In the genomic region with DNA sequence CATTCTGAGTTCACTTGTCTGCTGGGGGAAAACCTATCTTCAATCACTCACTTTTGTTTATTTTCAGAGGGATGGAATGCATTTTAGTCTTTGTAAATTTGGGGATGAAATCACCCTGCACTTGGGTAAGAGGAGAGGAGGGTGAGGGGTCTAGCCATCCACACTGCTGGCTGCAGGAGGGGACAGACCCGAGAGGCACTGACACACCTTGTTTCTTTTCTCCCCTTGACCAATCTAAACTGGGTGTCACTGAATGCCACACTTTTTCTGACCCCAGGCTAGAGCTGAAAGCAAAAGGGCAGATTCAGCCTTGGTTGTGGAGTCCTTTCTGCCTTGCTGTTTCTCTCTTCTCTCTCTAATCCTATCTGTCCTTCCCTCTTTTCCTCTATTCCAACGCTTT, we compare ENCODE assay signal across 30 mouse cellular contexts. TPM values are rescaled to one million over a fixed set of nuclear protein-coding genes. Genes with fewer than 3 reads are reported as not detected.
"Had no signal": no experiment of that assay in that cellular context is flagged by ENCODE, and none has a peak within 500 bp of the region (broad histone marks: within the 10 kb centered on the region; RNA-seq: fewer than 3 reads in every experiment).

No protein-coding gene starts in this region.

- ATAC-seq: liver, embryonic 12.5 days; liver, postnatal 0 days; lung, postnatal 0 days; midbrain, embryonic 13.5 days; midbrain, embryonic 15.5 days; midbrain, embryonic 16.5 days had no signal

- H3K4me1 ChIP-seq: liver, embryonic 12.5 days; liver, embryonic 13.5 days; liver, embryonic 15.5 days; megakaryocyte, embryonic 14.5 days had no signal

- DNase-seq: left cerebral cortex, postnatal 4 days; liver; liver, embryonic 13.5 days; liver, postnatal 0 days; lung, adult 18-20 months; lung, adult 2 months; lung, postnatal 10 days; lung, postnatal 14 days; lung, postnatal 36 days; midbrain, embryonic 14.5 days had no signal

- H3K36me3 ChIP-seq: liver, embryonic 12.5 days; liver, embryonic 13.5 days; liver, embryonic 15.5 days; midbrain, embryonic 13.5 days; midbrain, embryonic 15.5 days had no signal

- H3K4me3 ChIP-seq: left cerebral cortex, adult 2 months; limb, embryonic 10.5 days; limb, embryonic 12.5 days; limb, embryonic 13.5 days; limb, embryonic 15.5 days; liver, embryonic 12.5 days; liver, embryonic 13.5 days; liver, embryonic 15.5 days; lung, embryonic 15.5 days; megakaryocyte, embryonic 14.5 days; midbrain, embryonic 10.5 days; midbrain, embryonic 12.5 days; midbrain, embryonic 13.5 days; midbrain, embryonic 15.5 days had no signal

- H3K27ac ChIP-seq: left cerebral cortex, adult 2 months; limb, embryonic 10.5 days; limb, embryonic 12.5 days; limb, embryonic 13.5 days; limb, embryonic 15.5 days; liver, embryonic 12.5 days; liver, embryonic 13.5 days; liver, embryonic 14.5 days; liver, embryonic 15.5 days; lung, embryonic 15.5 days; macrophage; midbrain, embryonic 10.5 days; midbrain, embryonic 12.5 days; midbrain, embryonic 13.5 days; midbrain, embryonic 15.5 days had no signal

- H3K4me2 ChIP-seq: limb, embryonic 12.5 days; limb, embryonic 13.5 days; limb, embryonic 15.5 days; liver, embryonic 11.5 days; liver, embryonic 12.5 days; liver, embryonic 13.5 days; liver, embryonic 15.5 days; lung, embryonic 14.5 days; lung, embryonic 15.5 days; midbrain, embryonic 11.5 days; midbrain, embryonic 12.5 days; midbrain, embryonic 13.5 days; midbrain, embryonic 15.5 days had no signal

- H3K9me3 ChIP-seq: limb, embryonic 10.5 days; limb, embryonic 12.5 days; limb, embryonic 13.5 days; limb, embryonic 15.5 days; liver, embryonic 12.5 days; liver, embryonic 13.5 days; liver, embryonic 15.5 days; lung, embryonic 15.5 days; megakaryocyte, embryonic 14.5 days; midbrain, embryonic 10.5 days; midbrain, embryonic 12.5 days; midbrain, embryonic 13.5 days; midbrain, embryonic 15.5 days had no signal

- H3K27me3 ChIP-seq: limb, embryonic 13.5 days; limb, embryonic 15.5 days; liver, embryonic 13.5 days; liver, embryonic 15.5 days; lung, embryonic 15.5 days; midbrain, embryonic 12.5 days; midbrain, embryonic 13.5 days; midbrain, embryonic 15.5 days had no signal

- H3K9ac ChIP-seq: limb, embryonic 12.5 days; limb, embryonic 13.5 days; limb, embryonic 15.5 days; liver, embryonic 12.5 days; liver, embryonic 13.5 days; liver, embryonic 14.5 days; liver, embryonic 15.5 days; liver, postnatal 0 days; lung, embryonic 14.5 days; lung, embryonic 15.5 days; midbrain, embryonic 12.5 days; midbrain, embryonic 13.5 days; midbrain, embryonic 15.5 days had no signal

RNA-seq across cellular contexts. Expression of a gene that starts 37.4 kb away (rescaled TPM):
- polyA plus RNA-seq: macrophage had no signal
